Mouse (Mus musculus): Measurements from ENCODE around the gene Sdccag8. TPM values are rescaled to one million over a fixed set of nuclear protein-coding genes. Genes with fewer than 3 reads are reported as not detected.
A peak's percentile ranks its signal among the peaks of the same experiment; 100 is the strongest.

The Sdccag8 gene
- polyA plus RNA-seq, 1 experiment from 2014 or later: 28.8 TPM

DNA sequence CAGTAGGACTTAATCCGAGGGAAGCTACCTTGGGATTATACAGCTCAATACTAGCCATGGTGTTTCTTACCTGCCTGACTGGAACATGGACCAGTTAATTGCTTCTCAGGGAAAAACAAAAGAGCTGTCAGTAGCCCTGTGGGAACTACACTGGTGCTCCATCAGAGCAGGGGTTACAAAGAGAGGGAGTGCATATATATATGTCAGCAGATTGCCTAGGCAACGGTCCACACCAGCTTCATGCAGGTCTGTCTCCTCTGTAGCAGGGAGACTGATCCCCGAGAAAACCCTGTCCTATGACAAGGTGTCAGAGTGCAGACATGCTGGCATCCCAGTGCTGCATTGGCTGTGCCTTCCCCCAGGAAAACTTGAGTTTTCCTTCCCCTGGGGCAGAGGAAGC lies 195.6 kb downstream of the Sdccag8 start:
- Histone ChIP-seq H3K4me2 (no peak overlapping the region), H3K4me1 (peaks cover 62% of the 10 kb centered on the region), H3K27me3 (no peaks in the 10 kb centered on the region), H3K4me3 (no peak overlapping the region), H3K36me3 (ENCODE audit: poor library complexity, severe bottlenecking) (no peaks in the 10 kb centered on the region), H3K27ac (peak overlapping the region; percentile 71; the same call in 1 of the 2 replicates), H3K9ac (peak overlapping the region; percentile 27; the same call in 1 of the 2 replicates), H3K9me3 (replicated peaks) (no peaks in the 10 kb centered on the region)
- 22% methylated on average over 3 of the region's 3 CpGs for WGBS
- ATAC-seq: peak; percentile 43; the same call in 1 of the 2 replicates

DNA sequence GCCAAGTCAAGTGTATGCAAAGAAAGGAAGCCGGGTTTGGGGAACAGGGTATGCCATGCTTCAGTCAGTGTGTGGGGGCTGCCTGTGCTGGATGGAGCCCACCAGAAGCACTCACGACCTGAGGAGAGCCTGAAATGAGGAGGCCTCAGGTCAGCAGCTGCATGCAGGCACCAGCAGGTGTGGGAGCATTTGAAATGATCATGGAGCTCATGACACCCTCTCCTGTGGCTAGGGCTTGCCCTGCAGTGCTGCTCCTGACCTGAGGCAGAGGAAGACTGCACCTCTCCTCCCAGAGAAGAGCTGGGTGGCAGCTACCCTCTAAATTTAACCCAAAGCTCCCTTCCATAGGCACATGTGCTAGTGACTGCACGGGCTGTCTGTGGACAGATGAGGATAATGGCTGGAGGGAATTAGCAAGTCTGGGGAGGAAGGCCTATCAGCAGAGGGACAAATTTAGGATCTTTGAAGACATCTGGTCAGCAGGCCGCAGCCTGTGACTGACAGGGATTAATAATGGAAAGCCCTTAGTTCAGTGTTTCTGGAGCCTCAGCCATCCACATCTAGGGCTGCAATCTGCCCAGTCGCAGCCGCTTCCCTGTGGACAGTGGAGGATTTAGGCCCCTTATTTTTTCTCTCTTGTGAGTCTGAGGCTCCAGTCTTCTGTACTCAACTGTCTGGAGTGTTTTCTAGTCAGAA lies 196.3 kb downstream of the Sdccag8 start:
- Histone ChIP-seq H3K27ac (peak overlapping the region; percentile 71), H3K36me3 (ENCODE audit: poor library complexity, severe bottlenecking) (no peaks in the 10 kb centered on the region), H3K4me1 (peaks cover 63% of the 10 kb centered on the region), H3K4me2 (no peak overlapping the region), H3K9ac (peak overlapping the region; percentile 27; the same call in 1 of the 2 replicates), H3K4me3 (no peak overlapping the region), H3K9me3 (replicated peaks) (no peaks in the 10 kb centered on the region), H3K27me3 (no peaks in the 10 kb centered on the region)
- WGBS: 52% methylated on average over 6 of the region's 6 CpGs
- ATAC-seq: peak; percentile 7; the same call in 1 of the 2 replicates

- ATAC-seq: no peak
- Histone ChIP-seq H3K36me3 (ENCODE audit: poor library complexity, severe bottlenecking) (no peaks in the 10 kb centered on the region), H3K27ac (0 out of 2 replicates have a peak overlapping the region, but pooled peaks have one; percentile 71), H3K4me2 (no peak overlapping the region), H3K4me3 (no peak overlapping the region), H3K4me1 (peaks cover 72% of the 10 kb centered on the region), H3K27me3 (no peaks in the 10 kb centered on the region), H3K9me3 (replicated peaks) (no peaks in the 10 kb centered on the region), H3K9ac (no peak overlapping the region)
- 81% methylated on average over 13 of the region's 13 CpGs for WGBS
These were observed 197.2 kb downstream of the Sdccag8 start for GRCm38 (mm10) chr1:177011688-177012087.

DNA sequence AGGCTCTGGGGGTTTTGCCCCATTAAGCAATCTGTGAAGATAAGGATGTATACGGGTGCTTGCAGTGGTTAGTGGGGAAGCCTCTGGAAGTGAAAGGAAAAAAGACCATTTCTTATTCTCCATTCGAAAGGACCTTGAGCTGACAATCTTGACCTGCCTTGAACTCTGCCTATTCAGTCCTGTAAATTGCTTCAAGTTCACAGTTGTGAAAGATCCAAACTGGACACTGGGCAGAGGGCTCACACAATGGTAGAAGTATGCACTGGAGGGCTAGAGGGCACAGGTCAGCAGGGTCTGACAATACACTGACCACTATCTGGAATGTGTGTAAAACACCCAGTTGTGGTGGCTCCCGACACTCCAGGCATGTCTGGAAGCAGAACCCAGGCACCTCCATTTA lies 198.3 kb downstream of the Sdccag8 start:
- Histone ChIP-seq H3K36me3 (ENCODE audit: poor library complexity, severe bottlenecking) (no peaks in the 10 kb centered on the region), H3K4me3 (no peak overlapping the region), H3K9ac (no peak overlapping the region), H3K27ac (no peak overlapping the region), H3K27me3 (no peaks in the 10 kb centered on the region), H3K9me3 (replicated peaks) (no peaks in the 10 kb centered on the region), H3K4me2 (no peak overlapping the region), H3K4me1 (peaks cover 71% of the 10 kb centered on the region)
- 55% methylated on average over 3 of the region's 3 CpGs for WGBS
- no peak for ATAC-seq

DNA sequence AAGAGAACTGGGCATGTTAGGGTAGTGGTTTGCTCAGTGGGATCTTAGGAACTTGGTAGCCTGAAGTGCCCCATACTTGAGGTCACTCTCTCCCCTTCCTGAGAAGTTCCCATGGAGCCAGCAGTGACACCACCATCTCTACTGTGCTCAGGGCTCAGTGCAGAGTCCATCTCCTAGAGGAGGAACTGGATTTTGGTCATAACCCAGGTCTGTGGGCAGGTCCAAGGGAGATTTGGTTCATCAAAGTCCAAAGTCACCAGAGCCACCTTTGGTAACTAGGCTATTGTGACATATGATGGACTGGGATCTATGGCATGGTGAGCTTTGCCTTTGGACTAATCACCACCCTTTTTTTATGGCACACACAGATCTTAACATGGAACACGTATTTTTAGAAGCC lies 198.9 kb downstream of the Sdccag8 start:
- Histone ChIP-seq H3K4me3 (no peak overlapping the region), H3K27ac (no peak overlapping the region), H3K9ac (no peak overlapping the region), H3K4me1 (peaks cover 68% of the 10 kb centered on the region), H3K36me3 (ENCODE audit: poor library complexity, severe bottlenecking) (no peaks in the 10 kb centered on the region), H3K4me2 (no peak overlapping the region), H3K9me3 (replicated peaks) (no peaks in the 10 kb centered on the region), H3K27me3 (no peaks in the 10 kb centered on the region)
- 94% methylated on average over 1 of the region's 1 CpGs for WGBS
- no peak for ATAC-seq

- H3K36me3 ChIP-seq (ENCODE audit: poor library complexity, severe bottlenecking): no peaks in the 10 kb centered on the region
- WGBS: 91% methylated on average over 3 of the region's 3 CpGs
- no peaks in the 10 kb centered on the region for H3K9me3 ChIP-seq (replicated peaks)
- ATAC-seq: no peak
- H3K27ac ChIP-seq: peak overlapping the region; percentile 51; the same call in 1 of the 2 replicates
- H3K4me3 ChIP-seq: no peak overlapping the region
- no peak overlapping the region for H3K4me2 ChIP-seq
- H3K27me3 ChIP-seq: no peaks in the 10 kb centered on the region
- H3K9ac ChIP-seq: no peak overlapping the region
- peaks cover 63% of the 10 kb centered on the region for H3K4me1 ChIP-seq
These were observed 199.3 kb downstream of the Sdccag8 start for GRCm38 (mm10) chr1:177013776-177014175.

- Histone ChIP-seq H3K27ac (peak overlapping the region; percentile 51), H3K27me3 (no peaks in the 10 kb centered on the region), H3K4me3 (no peak overlapping the region), H3K9ac (no peak overlapping the region), H3K9me3 (replicated peaks) (no peaks in the 10 kb centered on the region), H3K4me1 (peaks cover 60% of the 10 kb centered on the region), H3K36me3 (ENCODE audit: poor library complexity, severe bottlenecking) (no peaks in the 10 kb centered on the region), H3K4me2 (no peak overlapping the region)
- ATAC-seq: peak; percentile 11; the same call in 1 of the 2 replicates
- WGBS: 51% methylated on average over 2 of the region's 2 CpGs
These were observed 199.9 kb downstream of the Sdccag8 start for GRCm38 (mm10) chr1:177014346-177014745.

DNA sequence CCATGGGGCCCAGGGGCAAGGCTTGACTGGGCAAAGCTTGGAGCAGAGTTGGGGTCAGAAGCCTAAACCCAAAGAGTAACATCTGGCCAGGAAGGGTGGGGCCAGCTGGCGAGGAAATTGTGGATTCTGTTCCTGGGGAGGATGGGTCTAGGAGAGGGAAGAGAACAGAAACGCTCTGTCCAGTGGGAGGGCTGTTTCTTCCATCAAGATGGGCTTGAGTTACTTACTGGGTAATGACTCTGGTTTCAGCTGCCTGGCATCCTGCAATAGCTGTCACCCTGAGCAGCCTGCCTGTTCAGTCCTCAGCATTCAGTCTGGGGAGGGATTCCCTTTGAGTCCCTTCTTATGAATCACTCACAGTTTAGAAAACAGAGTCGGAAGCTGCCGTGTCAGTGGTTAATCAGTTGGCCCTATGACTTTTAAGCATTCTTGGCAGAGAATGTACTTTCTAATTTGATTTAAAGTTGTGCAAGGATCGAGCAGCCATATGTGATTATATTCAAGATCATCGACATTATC lies 200.5 kb downstream of the Sdccag8 start:
- Histone ChIP-seq H3K27ac (peak overlapping the region; percentile 51), H3K4me3 (no peak overlapping the region), H3K9ac (no peak overlapping the region), H3K4me1 (peaks cover 54% of the 10 kb centered on the region), H3K36me3 (ENCODE audit: poor library complexity, severe bottlenecking) (peaks cover 3% of the 10 kb centered on the region; the same call in 1 of the 2 replicates), H3K27me3 (no peaks in the 10 kb centered on the region), H3K4me2 (no peak overlapping the region), H3K9me3 (replicated peaks) (no peaks in the 10 kb centered on the region)
- WGBS: 54% methylated on average over 6 of the region's 6 CpGs
- ATAC-seq: peak; percentile 20

GRCm38 (mm10) chr1:177015917-177016316 lies 201.5 kb downstream of the Sdccag8 start:
- Histone ChIP-seq H3K4me1 (peaks cover 45% of the 10 kb centered on the region), H3K27me3 (no peaks in the 10 kb centered on the region), H3K27ac (no peak overlapping the region; the same call in 1 of the 2 replicates), H3K9ac (no peak overlapping the region), H3K4me3 (no peak overlapping the region), H3K4me2 (no peak overlapping the region), H3K9me3 (replicated peaks) (no peaks in the 10 kb centered on the region), H3K36me3 (ENCODE audit: poor library complexity, severe bottlenecking) (peaks cover 3% of the 10 kb centered on the region; the same call in 1 of the 2 replicates)
- ATAC-seq: 0 out of 2 replicates have a peak, but pooled peaks have one; percentile 26
- 41% methylated on average over 3 of the region's 3 CpGs for WGBS

GRCm38 (mm10) chr1:177016729-177017128 lies 202.3 kb downstream of the Sdccag8 start:
- H3K9ac ChIP-seq: peak overlapping the region; percentile 30; the same call in 1 of the 2 replicates
- H3K4me1 ChIP-seq: peaks cover 40% of the 10 kb centered on the region
- WGBS: 89% methylated on average over 2 of the region's 2 CpGs
- no peak overlapping the region for H3K27ac ChIP-seq
- H3K27me3 ChIP-seq: no peaks in the 10 kb centered on the region
- ATAC-seq: no peak
- no peaks in the 10 kb centered on the region for H3K9me3 ChIP-seq (replicated peaks)
- peaks cover 6% of the 10 kb centered on the region; the same call in 1 of the 2 replicates for H3K36me3 ChIP-seq (ENCODE audit: poor library complexity, severe bottlenecking)
- H3K4me3 ChIP-seq: no peak overlapping the region
- no peak overlapping the region for H3K4me2 ChIP-seq

DNA sequence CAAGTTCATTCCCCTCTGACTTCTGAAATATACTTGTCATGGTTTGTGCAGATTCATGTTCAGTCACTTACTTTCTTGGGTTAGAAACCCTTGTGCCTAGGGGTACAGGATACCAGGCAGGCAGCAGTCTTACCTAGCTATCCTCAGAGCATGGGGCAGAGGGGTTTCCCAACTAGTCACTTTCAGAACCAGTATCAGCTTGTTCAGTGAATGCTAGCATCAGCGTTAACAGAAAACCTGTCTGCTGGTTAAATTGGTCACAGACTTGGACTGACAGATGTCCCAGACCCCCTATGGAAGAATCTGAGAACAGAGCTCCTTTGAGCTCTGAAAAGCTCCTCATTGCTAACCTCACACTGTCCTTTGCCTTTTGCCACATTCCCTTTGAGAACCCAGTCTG lies 204.3 kb downstream of the Sdccag8 start:
- Histone ChIP-seq H3K4me1 (peaks cover 36% of the 10 kb centered on the region), H3K9ac (no peak overlapping the region), H3K27me3 (no peaks in the 10 kb centered on the region), H3K9me3 (replicated peaks) (no peaks in the 10 kb centered on the region), H3K27ac (no peak overlapping the region), H3K36me3 (ENCODE audit: poor library complexity, severe bottlenecking) (peaks cover 26% of the 10 kb centered on the region), H3K4me3 (no peak overlapping the region), H3K4me2 (no peak overlapping the region)
- ATAC-seq: no peak
- 91% methylated on average over 1 of the region's 1 CpGs for WGBS

- peaks cover 33% of the 10 kb centered on the region for H3K36me3 ChIP-seq (ENCODE audit: poor library complexity, severe bottlenecking)
- peaks cover 28% of the 10 kb centered on the region for H3K4me1 ChIP-seq
- H3K9me3 ChIP-seq (replicated peaks): no peaks in the 10 kb centered on the region
- H3K9ac ChIP-seq: no peak overlapping the region
- no peak overlapping the region for H3K27ac ChIP-seq
- no peaks in the 10 kb centered on the region for H3K27me3 ChIP-seq
- WGBS: 95% methylated on average over 5 of the region's 5 CpGs
- no peak for ATAC-seq
- H3K4me3 ChIP-seq: no peak overlapping the region
- H3K4me2 ChIP-seq: no peak overlapping the region
These were observed 205.2 kb downstream of the Sdccag8 start for GRCm38 (mm10) chr1:177019668-177020067.

Data from forebrain, embryonic 13.5 days (tissue).